Mouse (Mus musculus) MEL (cell line): Measurements from ENCODE around the gene Grb10.

ENCODE experiments used
- CHD1 ChIP-seq: IDR thresholded peaks from 2 replicates; pipeline ENCODE4 v1.6.1; 2012; ENCODE audit warnings: low read depth, mild to moderate bottlenecking, inconsistent platforms, low read length, improper control_type of control experiment
- CHD2 ChIP-seq: IDR thresholded peaks from 2 replicates; pipeline ENCODE4 v1.6.1; 2011; ENCODE audit warnings: low read length, improper control_type of control experiment
- KAT2A ChIP-seq: conservative IDR thresholded peaks from 2 replicates; pipeline ENCODE4 v1.6.1; 2012; ENCODE audit warnings: low read depth, low read length, improper control_type of control experiment, inconsistent platforms
- MAZ ChIP-seq: IDR thresholded peaks from 2 replicates; pipeline ENCODE4 v1.6.1; 2012; ENCODE audit warnings: low read depth, mild to moderate bottlenecking, inconsistent platforms, low read length, improper control_type of control experiment
- MYB ChIP-seq: IDR thresholded peaks from 2 replicates; pipeline ENCODE4 v1.6.1; 2011; ENCODE audit warnings: mild to moderate bottlenecking, low read depth, low read length, improper control_type of control experiment
- POLR2A ChIP-seq, 2 experiments: IDR thresholded peaks; 2 replicates each; pipeline ENCODE4 v1.6.1; 2011 to 2012; ENCODE audit warnings: low read length in 2 of 2, mild to moderate bottlenecking in 2 of 2, control low read depth in 1 of 2, improper control_type of control experiment in 1 of 2, low read depth in 1 of 2, moderate library complexity in 1 of 2; ENCODE audit not compliant: control insufficient read depth in 1 of 2, insufficient read depth in 1 of 2, poor library complexity in 1 of 2
- POLR2AphosphoS5 ChIP-seq: IDR thresholded peaks from 2 replicates; pipeline ENCODE4 v1.6.1; 2012; ENCODE audit warnings: low read depth, borderline replicate concordance, mild to moderate bottlenecking, inconsistent platforms, low read length, moderate library complexity, mixed read lengths
- UBTF ChIP-seq: IDR thresholded peaks from 2 replicates; pipeline ENCODE4 v1.6.1; 2012; ENCODE audit warnings: low read depth, mild to moderate bottlenecking, inconsistent platforms, low read length, improper control_type of control experiment, moderate library complexity, borderline replicate concordance; ENCODE audit not compliant: insufficient read depth

DNA sequence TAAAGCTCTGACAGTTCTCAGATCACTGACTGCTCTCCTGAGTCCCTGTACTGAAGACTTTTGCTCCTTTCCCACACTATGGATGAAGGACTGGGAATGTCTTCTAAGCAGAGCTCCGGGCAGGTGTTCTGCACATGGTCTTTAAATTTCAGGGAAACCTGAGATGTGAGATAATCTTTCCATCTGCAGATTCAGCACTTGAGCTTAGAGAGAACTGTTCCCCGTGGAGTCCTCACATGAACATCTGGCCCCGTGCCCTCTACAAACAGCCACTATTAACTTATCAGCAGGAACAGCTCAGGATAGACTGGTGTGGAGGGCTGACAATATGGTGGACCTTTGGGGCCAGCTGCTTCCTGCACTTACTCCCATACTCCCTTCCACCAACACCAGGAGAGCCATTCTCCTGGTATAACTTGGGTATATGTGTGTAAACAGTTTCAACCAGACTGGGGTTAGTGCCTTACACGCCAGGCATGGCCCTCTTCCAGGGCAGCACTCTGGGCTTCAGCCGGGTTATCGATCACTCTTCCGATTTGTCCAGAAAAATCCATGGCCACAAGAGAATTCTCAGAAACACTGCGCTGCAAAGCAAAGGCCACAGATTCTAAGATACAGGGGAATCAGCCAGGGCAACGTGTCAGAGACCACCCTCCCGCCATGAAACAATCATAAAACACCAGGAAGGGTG, 101.0 kb downstream of the Grb10 start:
- TF ChIP-seq UBTF: no peak
- no peak for TF ChIP-seq POLR2AphosphoS5
- no peak for TF ChIP-seq MYB
- TF ChIP-seq POLR2A (IDR thresholded peaks at IDR 0.05; ENCODE audit: control insufficient read depth in 1 of 2, insufficient read depth in 1 of 2, low read depth in 1 of 2, low read length in 2 of 2, poor library complexity in 1 of 2): no peak
- TF ChIP-seq CHD1: no peak
- no peak for TF ChIP-seq KAT2A
- TF ChIP-seq MAZ: no peak
- no peak for TF ChIP-seq CHD2
